Mouse (Mus musculus): ENCODE measurements around the gene Psmg3. TPM values are rescaled to one million over a fixed set of nuclear protein-coding genes. Genes with fewer than 3 reads are reported as not detected.
A peak's percentile ranks its signal among the peaks of the same experiment; 100 is the strongest.

Psmg3 gene
- polyA plus RNA-seq, 1 experiment, result 15.5 TPM

DNA sequence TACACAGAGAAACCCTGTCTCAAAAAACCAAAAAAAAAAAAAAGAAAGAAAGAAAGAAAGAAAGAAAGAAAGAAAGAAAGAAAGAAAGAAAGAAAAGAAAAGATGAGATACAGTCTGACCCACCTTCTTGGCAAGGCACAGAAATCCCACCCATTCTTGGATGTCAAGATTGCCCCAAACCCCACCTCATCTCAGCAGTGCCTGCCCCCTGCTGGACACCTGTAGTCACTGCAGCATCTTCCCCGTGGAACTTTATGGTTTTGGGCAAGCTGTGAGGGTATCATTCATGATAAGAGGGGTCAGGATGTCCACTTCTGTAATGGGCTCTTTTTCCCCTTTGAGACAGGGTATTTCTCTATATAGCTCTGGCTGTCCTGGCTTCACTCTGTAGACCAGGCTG is 9.4 kb downstream of the Psmg3 start:
- Histone ChIP-seq H3K4me1 (ENCODE audit: control insufficient read depth, insufficient read depth, insufficient read length) (no peaks in the 10 kb centered on the region), H3K27ac (ENCODE audit: insufficient read depth, low read length) (no peak overlapping the region), H3K4me3 (ENCODE audit: extremely low read depth, insufficient read depth, insufficient read length) (no peak overlapping the region), H3K27me3 (ENCODE audit: control insufficient read depth, insufficient read depth, low read length) (no peaks in the 10 kb centered on the region), H3K36me3 (ENCODE audit: control insufficient read depth, insufficient read depth, low read length) (no peaks in the 10 kb centered on the region; the same call in 1 of the 2 replicates)
- 3% methylated on average over 1 of the region's 1 CpGs for WGBS
- no peak for DNase-seq (ENCODE audit: low read depth in 1 of 2, low spot score in 2 of 2)
- TF ChIP-seq POLR2A (IDR thresholded peaks at IDR 0.05; ENCODE audit: low read depth, low read length), result no peak
- TF ChIP-seq CTCF (IDR thresholded peaks at IDR 0.05; ENCODE audit: extremely low read depth, insufficient read depth, insufficient read length, insufficient replicate concordance), result peak; percentile 88; the same call in 1 of the 2 replicates

DNA sequence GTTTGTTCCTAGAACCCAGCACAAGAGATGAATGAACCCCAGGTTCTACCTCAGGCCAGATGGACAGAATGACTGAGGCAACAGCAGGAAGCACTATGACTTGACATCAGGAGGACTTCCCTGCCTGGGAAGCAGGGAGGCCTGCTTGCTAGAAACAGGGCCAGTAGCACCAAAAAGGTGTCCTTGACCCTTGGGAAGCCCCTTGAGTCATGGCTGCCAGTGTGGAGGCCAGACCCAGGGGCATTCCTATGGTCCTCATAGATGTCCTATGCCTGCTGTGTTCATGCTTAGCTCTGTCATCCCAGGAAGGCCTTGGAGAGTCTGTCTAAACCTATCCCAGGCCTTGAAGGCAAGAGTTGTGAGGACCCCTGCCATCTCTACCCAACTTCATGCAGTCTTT is 10.2 kb downstream of the Psmg3 start:
- no peak for TF ChIP-seq CTCF (IDR thresholded peaks at IDR 0.05; ENCODE audit: extremely low read depth, insufficient read depth, insufficient read length, insufficient replicate concordance)
- no peak for TF ChIP-seq POLR2A (IDR thresholded peaks at IDR 0.05; ENCODE audit: low read depth, low read length)
- no peak overlapping the region for H3K27ac ChIP-seq (ENCODE audit: insufficient read depth, low read length)
- H3K4me3 ChIP-seq (ENCODE audit: extremely low read depth, insufficient read depth, insufficient read length), result no peak overlapping the region
- DNase-seq (ENCODE audit: low read depth in 1 of 2, low spot score in 2 of 2), result no peak
- no peaks in the 10 kb centered on the region for H3K27me3 ChIP-seq (ENCODE audit: control insufficient read depth, insufficient read depth, low read length)
- no peaks in the 10 kb centered on the region for H3K36me3 ChIP-seq (ENCODE audit: control insufficient read depth, insufficient read depth, low read length)
- no peaks in the 10 kb centered on the region for H3K4me1 ChIP-seq (ENCODE audit: control insufficient read depth, insufficient read depth, insufficient read length)

DNA sequence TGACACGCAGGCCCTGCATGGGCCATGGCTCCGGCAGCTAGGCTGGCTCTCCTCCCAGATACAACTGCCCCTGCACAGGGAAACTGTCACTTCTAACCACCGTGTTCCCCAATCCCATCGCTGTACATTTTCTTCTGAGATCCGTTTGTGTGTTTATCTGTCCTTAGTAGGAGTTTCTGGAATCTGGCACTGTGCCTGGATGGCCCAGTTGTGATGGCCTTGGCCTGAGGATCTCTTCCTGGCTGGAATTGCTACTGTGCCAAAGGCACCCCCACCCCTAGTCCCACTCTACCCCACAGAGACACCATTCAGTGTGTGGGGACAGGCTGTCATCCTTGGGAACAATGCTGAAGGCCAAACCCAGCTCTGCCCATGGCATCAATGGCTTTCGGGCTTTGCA is 10.7 kb downstream of the Psmg3 start:
- Histone ChIP-seq H3K27me3 (ENCODE audit: control insufficient read depth, insufficient read depth, low read length) (no peaks in the 10 kb centered on the region), H3K36me3 (ENCODE audit: control insufficient read depth, insufficient read depth, low read length) (no peaks in the 10 kb centered on the region), H3K27ac (ENCODE audit: insufficient read depth, low read length) (no peak overlapping the region), H3K4me3 (ENCODE audit: extremely low read depth, insufficient read depth, insufficient read length) (no peak overlapping the region), H3K4me1 (ENCODE audit: control insufficient read depth, insufficient read depth, insufficient read length) (no peaks in the 10 kb centered on the region)
- 78% methylated on average over 6 of the region's 6 CpGs for WGBS
- no peak for DNase-seq (ENCODE audit: low read depth in 1 of 2, low spot score in 2 of 2)
- TF ChIP-seq POLR2A (IDR thresholded peaks at IDR 0.05; ENCODE audit: low read depth, low read length), result no peak
- no peak for TF ChIP-seq CTCF (IDR thresholded peaks at IDR 0.05; ENCODE audit: extremely low read depth, insufficient read depth, insufficient read length, insufficient replicate concordance)

DNA sequence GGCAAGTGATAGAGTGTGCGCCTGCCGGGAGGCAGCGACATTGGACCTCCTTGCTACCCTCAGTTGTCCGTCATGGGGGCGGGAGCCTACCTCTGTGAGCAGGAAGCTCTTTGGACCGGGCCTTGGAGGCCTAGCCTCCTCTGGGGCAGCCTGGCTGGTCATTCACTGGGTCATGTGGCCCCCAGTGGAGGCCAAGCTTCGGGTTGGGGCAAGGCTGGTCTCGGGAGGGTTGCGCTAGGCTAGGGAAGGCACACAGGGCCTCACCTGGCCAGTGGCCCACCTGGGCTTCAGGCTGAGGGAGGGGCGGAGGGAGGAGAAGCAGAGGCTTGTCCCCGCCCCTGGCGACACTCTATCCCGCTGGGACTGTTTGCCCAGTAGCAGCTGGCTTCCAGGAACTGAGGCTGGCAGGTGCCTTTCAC is 12.7 kb downstream of the Psmg3 start:
- H3K4me1 ChIP-seq (ENCODE audit: control insufficient read depth, insufficient read depth, insufficient read length), result no peaks in the 10 kb centered on the region
- no peak overlapping the region for H3K27ac ChIP-seq (ENCODE audit: insufficient read depth, low read length)

DNA sequence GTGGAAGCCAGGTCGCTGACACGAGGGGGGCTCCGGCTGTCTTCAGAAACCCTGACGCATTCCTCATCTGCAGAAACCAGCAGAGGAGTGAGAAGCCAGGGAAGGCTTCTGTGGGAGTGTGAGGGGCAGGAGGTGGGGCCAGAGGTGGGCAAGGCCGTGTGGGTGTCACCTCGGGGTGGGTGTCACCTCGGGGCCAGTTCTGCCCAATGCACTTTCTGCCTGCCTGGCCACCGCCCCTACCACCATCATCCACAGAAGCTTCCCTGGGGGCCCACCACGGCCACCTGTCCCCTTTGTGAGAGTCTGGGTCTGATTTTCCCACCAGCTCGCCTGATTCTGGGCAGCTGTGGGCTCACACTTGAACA is 13.6 kb downstream of the Psmg3 start:
- Histone ChIP-seq H3K36me3 (ENCODE audit: control insufficient read depth, insufficient read depth, low read length) (no peaks in the 10 kb centered on the region), H3K4me1 (ENCODE audit: control insufficient read depth, insufficient read depth, insufficient read length) (no peaks in the 10 kb centered on the region), H3K4me3 (ENCODE audit: extremely low read depth, insufficient read depth, insufficient read length) (no peak overlapping the region), H3K27ac (ENCODE audit: insufficient read depth, low read length) (no peak overlapping the region), H3K27me3 (ENCODE audit: control insufficient read depth, insufficient read depth, low read length) (no peaks in the 10 kb centered on the region)
- no peak for DNase-seq (ENCODE audit: low read depth in 1 of 2, low spot score in 2 of 2)
- 60% methylated on average over 10 of the region's 10 CpGs for whole genome bisulfite sequencing
- TF ChIP-seq CTCF (IDR thresholded peaks at IDR 0.05; ENCODE audit: extremely low read depth, insufficient read depth, insufficient read length, insufficient replicate concordance) (no peak), POLR2A (IDR thresholded peaks at IDR 0.05; ENCODE audit: low read depth, low read length) (no peak)

More for the DNA sequence above, 12.7 kb downstream of the Psmg3 start:
- H3K4me3 ChIP-seq (ENCODE audit: extremely low read depth, insufficient read depth, insufficient read length), result no peak overlapping the region
- DNase-seq (ENCODE audit: low read depth in 1 of 2, low spot score in 2 of 2), result no peak
- TF ChIP-seq CTCF (IDR thresholded peaks at IDR 0.05; ENCODE audit: extremely low read depth, insufficient read depth, insufficient read length, insufficient replicate concordance) (no peak), POLR2A (IDR thresholded peaks at IDR 0.05; ENCODE audit: low read depth, low read length) (no peak)
- H3K27me3 ChIP-seq (ENCODE audit: control insufficient read depth, insufficient read depth, low read length), result no peaks in the 10 kb centered on the region
- H3K36me3 ChIP-seq (ENCODE audit: control insufficient read depth, insufficient read depth, low read length), result no peaks in the 10 kb centered on the region
- WGBS, result 52% methylated on average over 13 of the region's 13 CpGs

DNA sequence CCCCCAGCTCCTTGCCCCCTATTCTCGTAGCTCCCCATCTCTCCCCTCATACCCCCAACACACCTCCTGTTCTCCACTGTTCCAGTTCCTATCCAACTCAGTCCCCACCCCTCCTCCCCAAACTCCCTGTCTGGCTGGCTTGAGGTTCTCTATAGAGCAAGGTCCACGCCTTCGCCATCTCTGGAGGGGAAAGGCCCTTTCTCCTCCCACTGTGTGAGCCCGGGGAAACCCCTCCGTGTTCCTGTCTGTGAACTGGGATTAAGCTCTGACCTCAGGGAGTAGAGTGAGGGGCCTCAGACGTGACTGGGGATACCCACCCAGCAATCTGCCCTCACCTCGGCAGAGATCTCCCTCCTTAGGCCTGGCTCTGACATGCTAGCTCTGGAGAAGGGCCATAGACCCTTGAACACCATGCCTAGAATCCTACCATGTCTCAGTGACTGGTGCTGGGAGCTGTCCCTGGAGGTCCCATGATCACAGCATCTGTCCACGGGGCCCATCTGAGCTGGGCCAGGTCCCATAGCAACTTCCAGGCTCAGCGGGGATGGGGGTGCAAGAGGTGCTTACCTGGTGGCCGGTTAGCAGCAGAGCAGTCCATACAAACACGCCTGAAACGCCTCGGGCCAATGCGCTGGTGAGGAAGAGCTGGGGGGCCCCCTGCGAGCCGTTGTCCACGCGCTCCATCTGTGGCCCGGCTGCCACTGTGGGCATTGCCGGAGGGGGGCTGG is 14.1 kb downstream of the Psmg3 start:
- no peak for DNase-seq (ENCODE audit: low read depth in 1 of 2, low spot score in 2 of 2)
- no peaks in the 10 kb centered on the region for H3K4me1 ChIP-seq (ENCODE audit: control insufficient read depth, insufficient read depth, insufficient read length)
- TF ChIP-seq POLR2A (IDR thresholded peaks at IDR 0.05; ENCODE audit: low read depth, low read length) (no peak), CTCF (IDR thresholded peaks at IDR 0.05; ENCODE audit: extremely low read depth, insufficient read depth, insufficient read length, insufficient replicate concordance) (no peak)
- no peak overlapping the region for H3K4me3 ChIP-seq (ENCODE audit: extremely low read depth, insufficient read depth, insufficient read length)
- WGBS, result 76% methylated on average over 20 of the region's 20 CpGs
- H3K27ac ChIP-seq (ENCODE audit: insufficient read depth, low read length), result no peak overlapping the region
- H3K27me3 ChIP-seq (ENCODE audit: control insufficient read depth, insufficient read depth, low read length), result no peaks in the 10 kb centered on the region
- no peaks in the 10 kb centered on the region for H3K36me3 ChIP-seq (ENCODE audit: control insufficient read depth, insufficient read depth, low read length)

DNA sequence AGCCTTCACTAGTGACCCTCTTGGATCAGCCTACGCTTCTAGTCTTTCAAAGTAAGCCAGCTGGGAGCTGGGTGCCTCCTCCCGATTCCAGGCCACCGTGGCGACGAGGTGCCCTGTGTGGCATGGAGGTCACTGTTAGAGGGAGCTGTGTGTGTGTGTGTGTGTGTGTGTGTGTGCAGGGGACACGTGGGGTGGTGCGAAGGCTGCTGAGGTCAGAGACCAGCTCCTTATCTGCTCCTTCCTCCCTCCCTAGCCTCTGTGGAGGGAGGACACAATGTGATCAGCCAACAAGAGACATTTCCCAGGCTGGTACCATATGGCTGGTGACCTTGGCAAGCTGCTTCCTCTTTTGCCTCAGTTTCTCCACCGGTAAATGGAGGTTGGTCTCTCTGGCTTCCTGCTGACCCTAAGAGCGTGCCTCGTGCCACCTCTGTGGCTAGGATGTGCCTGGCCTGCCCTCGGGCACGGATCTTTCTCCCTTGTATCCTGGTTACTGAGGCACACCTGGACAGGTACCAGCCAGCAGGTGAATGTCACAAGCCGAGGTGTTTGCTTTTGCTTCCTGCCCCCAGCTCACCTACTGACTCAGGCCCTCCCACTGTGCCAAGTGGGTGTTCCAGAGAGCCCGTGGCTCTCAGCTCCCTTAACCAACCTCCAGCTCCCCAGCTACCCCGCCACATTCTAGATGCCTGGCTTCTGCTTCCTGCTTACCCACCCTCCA is 14.8 kb downstream of the Psmg3 start:
- no peaks in the 10 kb centered on the region for H3K27me3 ChIP-seq (ENCODE audit: control insufficient read depth, insufficient read depth, low read length)
- no peaks in the 10 kb centered on the region for H3K36me3 ChIP-seq (ENCODE audit: control insufficient read depth, insufficient read depth, low read length)
- no peaks in the 10 kb centered on the region for H3K4me1 ChIP-seq (ENCODE audit: control insufficient read depth, insufficient read depth, insufficient read length)
- H3K27ac ChIP-seq (ENCODE audit: insufficient read depth, low read length), result no peak overlapping the region
- 70% methylated on average over 15 of the region's 15 CpGs for WGBS
- no peak for DNase-seq (ENCODE audit: low read depth in 1 of 2, low spot score in 2 of 2)
- H3K4me3 ChIP-seq (ENCODE audit: extremely low read depth, insufficient read depth, insufficient read length), result no peak overlapping the region
- TF ChIP-seq CTCF (IDR thresholded peaks at IDR 0.05; ENCODE audit: extremely low read depth, insufficient read depth, insufficient read length, insufficient replicate concordance) (no peak), POLR2A (IDR thresholded peaks at IDR 0.05; ENCODE audit: low read depth, low read length) (no peak)

Data from spleen, adult 2 months (tissue).